Mouse (Mus musculus): ENCODE results near the gene Ttc39b.

GRCm38 (mm10) chr4:83183288-83183930 lies 140.6 kb downstream of the Ttc39b start:
- TF ChIP-seq POLR2A (IDR thresholded peaks at IDR 0.05; ENCODE audit: extremely low read depth, insufficient read depth, low read length) (no peak), CTCF (IDR thresholded peaks at IDR 0.05; ENCODE audit: extremely low read depth, insufficient read depth, low read length) (peak; percentile 91)
